Mouse (Mus musculus): ENCODE measurements around the gene Obp2b.
A peak's percentile ranks its signal among the peaks of the same experiment; 100 is the strongest.
"Not testable (repeated sequence)": the region's sequence is repeated elsewhere in the genome, so short reads cannot be mapped to it uniquely, and the experiment has no call there.

Obp2b gene

GRCm38 (mm10) chr2:25736709-25737108 lies at the start of gene Obp2b:
Gene Obp2b (plus strand): TSS chr2:25737009.
- DNase-seq (ENCODE audit: low read depth, low spot score), result not testable (repeated sequence)

GRCm38 (mm10) chr2:25694605-25695004 lies 42.2 kb upstream of the Obp2b start:
- DNase-seq (ENCODE audit: low read depth, low spot score), result peak; percentile 54

GRCm38 (mm10) chr2:25696951-25697350 lies 39.9 kb upstream of the Obp2b start:
- DNase-seq (ENCODE audit: low read depth, low spot score), result no peak

- no peak for DNase-seq (ENCODE audit: low read depth, low spot score)
These were observed 38.1 kb upstream of the Obp2b start for GRCm38 (mm10) chr2:25698696-25699095.

- DNase-seq (ENCODE audit: low read depth, low spot score), result not testable (repeated sequence)
These were observed 37.1 kb upstream of the Obp2b start, which contains the start of gene Obp2a for GRCm38 (mm10) chr2:25699743-25700142. Gene Obp2a (plus strand): TSS chr2:25700043.

GRCm38 (mm10) chr2:25701001-25701400 lies 35.8 kb upstream of the Obp2b start:
- no peak for DNase-seq (ENCODE audit: low read depth, low spot score)

GRCm38 (mm10) chr2:25703706-25704105 lies 33.1 kb upstream of the Obp2b start:
- DNase-seq (ENCODE audit: low read depth, low spot score), result no peak

GRCm38 (mm10) chr2:25706643-25707481 lies 29.9 kb upstream of the Obp2b start, which contains the start of gene Bmyc:
Gene Bmyc (plus strand): TSS chr2:25706739.
- peak; percentile 70 for DNase-seq (ENCODE audit: low read depth, low spot score)

- DNase-seq (ENCODE audit: low read depth, low spot score), result no peak
These were observed 28.7 kb upstream of the Obp2b start for GRCm38 (mm10) chr2:25708121-25708520.

GRCm38 (mm10) chr2:25709056-25709455 lies 27.8 kb upstream of the Obp2b start:
- not testable (repeated sequence) for DNase-seq (ENCODE audit: low read depth, low spot score)

- not testable (repeated sequence) for DNase-seq (ENCODE audit: low read depth, low spot score)
These were observed 27.0 kb upstream of the Obp2b start for GRCm38 (mm10) chr2:25709791-25710190.

GRCm38 (mm10) chr2:25711641-25712040 lies 25.2 kb upstream of the Obp2b start:
- not testable (repeated sequence) for DNase-seq (ENCODE audit: low read depth, low spot score)

- no peak for DNase-seq (ENCODE audit: low read depth, low spot score)
These were observed 19.6 kb upstream of the Obp2b start for GRCm38 (mm10) chr2:25717222-25717621.

GRCm38 (mm10) chr2:25733199-25733930 lies 3.4 kb upstream of the Obp2b start:
- DNase-seq (ENCODE audit: low read depth, low spot score), result no peak

GRCm38 (mm10) chr2:25741671-25742070 lies 4.9 kb downstream of the Obp2b start:
- no peak for DNase-seq (ENCODE audit: low read depth, low spot score)

- DNase-seq (ENCODE audit: low read depth, low spot score), result no peak
These were observed 17.4 kb downstream of the Obp2b start for GRCm38 (mm10) chr2:25754201-25754600.

- no peak for DNase-seq (ENCODE audit: low read depth, low spot score)
These were observed 21.3 kb downstream of the Obp2b start for GRCm38 (mm10) chr2:25758064-25758625.

GRCm38 (mm10) chr2:25765269-25765668 lies 28.5 kb downstream of the Obp2b start, which contains the start of gene Lcn3:
Gene Lcn3 (plus strand): TSS chr2:25765569.
- DNase-seq (ENCODE audit: low read depth, low spot score), result no peak

- no peak for DNase-seq (ENCODE audit: low read depth, low spot score)
These were observed 31.0 kb downstream of the Obp2b start for GRCm38 (mm10) chr2:25767764-25768163.

- no peak for DNase-seq (ENCODE audit: low read depth, low spot score)
These were observed 36.7 kb downstream of the Obp2b start for GRCm38 (mm10) chr2:25773507-25773906.

- no peak for DNase-seq (ENCODE audit: low read depth, low spot score)
These were observed 37.8 kb downstream of the Obp2b start for GRCm38 (mm10) chr2:25774640-25775039.

GRCm38 (mm10) chr2:25775991-25776390 lies 39.2 kb downstream of the Obp2b start:
- no peak for DNase-seq (ENCODE audit: low read depth, low spot score)
